Mouse (Mus musculus) NIH3T3 (cell line): Measurements from ENCODE around the gene Tmem160.

Source experiments
- DNase-seq: peaks from one replicate; pipeline ENCODE4 v3.0.0-alpha.2; 2012; ENCODE audit warnings: low read depth

Gene Tmem160

DNA sequence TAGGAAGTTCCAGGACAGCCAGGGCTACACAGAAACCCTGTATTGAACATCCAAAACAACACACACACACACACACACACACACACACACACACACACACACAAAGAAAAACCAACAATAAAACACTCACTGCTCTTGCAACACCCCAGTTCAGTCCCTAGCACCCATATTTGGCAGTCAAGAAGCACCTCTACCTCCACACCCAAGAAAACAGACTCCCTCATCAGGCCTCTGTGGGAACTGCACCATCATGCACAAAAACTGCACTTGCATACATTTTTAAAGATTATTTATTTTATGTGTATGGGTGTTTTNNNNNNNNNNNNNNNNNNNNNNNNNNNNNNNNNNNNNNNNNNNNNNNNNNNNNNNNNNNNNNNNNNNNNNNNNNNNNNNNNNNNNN is 11.3 kb upstream of the Tmem160 start:
- DNase-seq: peak; percentile 57

DNA sequence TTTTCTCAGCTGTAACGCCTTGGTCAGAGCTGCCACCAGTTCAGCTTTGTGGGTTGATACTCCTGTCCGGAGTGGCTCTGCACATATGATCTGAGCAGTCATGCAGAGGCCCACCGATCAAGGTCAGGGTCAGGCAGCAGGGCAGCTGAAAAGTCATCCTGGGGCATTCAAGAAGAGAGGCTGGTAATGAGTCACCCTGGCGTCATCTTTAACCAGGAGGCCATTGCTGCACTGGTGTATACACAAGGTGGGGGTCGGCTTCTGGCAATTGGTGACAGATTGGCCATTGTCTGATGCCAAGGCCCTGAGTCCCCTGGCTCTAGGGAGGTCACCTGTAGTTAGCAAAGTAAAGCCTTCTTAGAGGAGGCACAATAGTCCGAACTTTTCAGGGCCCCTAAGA is 923 bp upstream of the Tmem160 start:
- DNase-seq: no peak

DNA sequence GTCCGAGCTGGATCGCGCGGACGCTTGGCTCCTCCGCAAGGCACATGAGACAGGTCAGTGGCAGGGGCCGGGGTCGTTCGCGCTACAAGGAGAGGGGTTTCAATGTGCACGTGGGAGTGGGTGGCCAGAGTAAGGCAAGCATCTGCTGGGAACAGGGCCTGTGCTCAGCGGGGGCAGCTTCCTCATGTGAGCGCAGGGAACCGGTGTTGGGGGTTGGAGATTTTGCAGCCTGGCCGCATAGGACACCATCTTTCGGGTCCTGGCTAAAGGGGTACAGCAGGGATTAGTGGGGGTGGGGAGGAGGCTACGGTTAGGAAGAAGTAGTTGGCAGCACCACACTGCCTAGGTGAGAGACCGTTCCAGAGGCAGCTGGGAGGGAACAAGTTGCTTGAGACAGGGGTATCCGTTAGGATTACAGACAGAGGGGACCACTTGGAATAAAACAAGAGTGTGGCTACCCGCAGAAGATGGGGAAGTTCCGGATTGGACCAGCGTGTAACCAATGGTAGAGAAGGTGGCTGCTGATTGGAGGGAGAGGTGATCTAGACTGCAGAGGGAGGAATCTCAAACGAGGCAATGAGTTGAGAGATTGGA is 636 bp downstream of the Tmem160 start:
- DNase-seq: peak; percentile 76

DNA sequence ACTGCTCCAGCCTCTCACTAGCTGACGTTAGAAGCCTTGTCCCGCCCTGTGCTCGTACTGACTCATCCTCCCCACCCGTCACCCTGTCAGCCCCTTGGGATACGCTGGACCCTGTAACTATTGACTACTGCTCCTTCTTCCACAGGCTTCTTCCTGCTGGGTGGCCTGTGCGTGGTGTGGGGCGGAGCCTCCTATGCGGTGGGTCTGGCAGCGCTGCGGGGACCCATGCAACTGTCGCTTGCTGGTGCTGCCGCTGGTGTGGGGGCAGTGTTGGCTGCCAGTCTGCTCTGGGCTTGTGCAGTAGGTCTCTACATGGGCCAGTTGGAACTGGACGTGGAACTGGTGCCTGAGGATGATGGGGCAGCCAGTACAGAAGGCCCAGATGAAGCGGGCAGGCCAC is 2.4 kb downstream of the Tmem160 start:
- no peak for DNase-seq

DNA sequence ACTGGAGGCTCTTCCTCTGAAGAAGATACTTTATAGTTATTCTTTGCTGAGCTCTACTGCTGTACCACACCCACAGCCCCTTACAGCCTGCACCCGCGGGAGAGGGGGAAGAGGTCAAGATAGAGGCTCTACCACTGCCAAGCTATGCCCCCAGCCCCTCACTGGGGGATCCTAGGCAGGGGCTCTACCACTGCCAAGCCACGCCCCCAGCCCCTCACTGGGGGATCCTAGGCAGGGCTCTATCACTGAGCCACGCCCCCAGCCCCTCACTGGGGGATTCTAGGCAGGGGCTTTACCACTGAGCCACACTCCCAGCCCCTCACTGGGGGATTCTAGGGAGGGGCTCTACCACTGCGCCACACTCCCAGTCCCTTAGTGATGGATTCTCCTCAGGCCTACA is 3.7 kb downstream of the Tmem160 start:
- no peak for DNase-seq

DNA sequence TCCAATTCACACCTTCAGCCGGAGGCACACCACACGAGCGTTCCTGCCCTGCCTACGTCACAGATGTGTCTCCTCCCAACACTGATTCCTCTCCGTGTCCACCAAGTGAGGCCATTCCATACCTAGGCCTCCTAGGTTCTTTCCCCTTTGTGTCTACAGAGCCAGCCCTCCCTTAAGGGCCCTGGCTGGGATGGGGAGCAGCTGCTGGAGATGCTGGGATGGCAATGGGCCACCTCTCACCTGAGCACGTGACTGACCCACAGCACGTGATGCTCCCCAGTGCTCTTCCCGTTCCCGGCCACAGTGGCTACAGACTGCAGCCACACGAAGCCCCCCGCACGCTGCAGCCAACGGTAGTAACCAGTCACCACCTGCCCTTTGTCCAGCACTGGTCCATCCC is 8.0 kb downstream of the Tmem160 start:
- no peak for DNase-seq

DNA sequence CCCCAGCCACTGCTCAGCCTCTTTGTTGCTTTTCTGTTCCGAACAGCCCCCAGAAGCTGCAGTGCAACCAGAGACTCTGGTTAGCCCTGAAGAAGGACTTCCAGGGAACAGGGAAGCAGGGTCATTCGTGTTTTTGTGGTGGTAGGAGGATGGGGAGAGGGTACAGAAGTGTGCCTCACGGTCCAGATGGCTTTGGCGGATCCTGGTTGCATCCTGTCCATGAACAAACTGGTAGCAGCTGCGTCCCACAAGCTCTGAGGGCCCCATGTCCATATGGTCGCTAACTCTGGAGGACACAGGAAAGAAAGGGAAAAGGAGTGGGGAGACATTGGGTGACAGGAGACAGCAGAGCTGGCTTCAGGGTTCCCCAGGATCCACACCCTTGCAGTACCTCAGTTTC is 8.6 kb downstream of the Tmem160 start:
- DNase-seq: no peak

DNA sequence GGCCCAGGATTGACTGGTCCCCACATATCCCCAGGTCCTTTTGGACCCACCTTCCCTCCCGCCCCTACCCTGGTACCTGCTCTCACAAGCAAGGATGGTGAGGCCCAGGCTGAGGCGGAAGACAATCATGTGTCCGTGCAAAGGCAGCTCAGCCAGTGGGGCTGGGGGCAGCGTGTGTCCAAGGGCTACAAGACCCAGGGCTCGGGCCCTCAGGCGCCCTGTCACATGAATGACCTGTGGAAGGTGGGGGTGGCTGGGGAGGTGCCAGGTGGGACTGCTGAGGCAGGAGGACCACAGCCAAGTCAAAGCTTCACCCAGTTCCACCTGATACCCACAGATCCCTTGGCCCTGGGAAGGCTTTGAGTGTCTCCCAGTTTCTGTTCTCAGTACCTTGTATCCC is 9.1 kb downstream of the Tmem160 start:
- DNase-seq: no peak

DNA sequence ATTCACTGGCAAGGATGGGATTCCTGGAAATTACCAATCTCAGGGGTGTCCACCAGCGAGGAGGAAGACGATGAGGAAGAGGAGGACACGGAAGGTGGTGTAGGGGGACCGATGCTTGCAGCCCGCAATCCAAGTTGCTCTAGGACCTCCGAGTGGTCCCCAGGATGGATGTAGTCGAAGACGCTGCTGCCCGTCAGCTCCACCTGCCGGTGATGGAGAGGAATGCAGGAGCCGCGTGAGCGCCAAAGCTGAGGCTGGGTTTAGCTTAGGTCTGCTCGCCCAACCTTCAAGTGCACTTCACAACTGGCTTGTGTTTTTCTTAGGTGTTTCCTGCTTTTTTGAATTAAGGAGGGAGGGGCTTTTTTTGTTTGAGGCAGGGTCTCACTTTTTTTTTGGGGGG is 10.6 kb downstream of the Tmem160 start:
- peak; percentile 89 for DNase-seq

DNA sequence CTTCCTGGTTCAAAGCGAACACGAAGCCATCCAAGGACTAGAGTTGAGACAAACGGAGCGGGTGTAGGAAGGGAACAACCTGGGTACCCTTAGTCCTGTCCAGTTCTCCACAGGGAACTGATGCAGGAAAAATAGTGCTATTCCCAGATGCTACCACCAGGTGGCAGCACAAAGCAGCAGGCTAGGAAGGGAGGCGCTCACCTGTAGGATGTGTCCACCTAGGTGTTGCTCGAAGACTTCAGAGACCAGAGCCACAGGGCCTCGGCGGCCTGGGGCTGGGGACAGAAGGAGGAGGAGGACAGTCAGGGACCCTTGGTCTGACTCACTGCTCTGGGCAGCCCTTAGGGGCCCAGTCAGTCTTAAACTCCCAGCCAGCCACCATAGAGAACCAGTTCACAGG is 12.6 kb downstream of the Tmem160 start:
- DNase-seq: peak; percentile 82

DNA sequence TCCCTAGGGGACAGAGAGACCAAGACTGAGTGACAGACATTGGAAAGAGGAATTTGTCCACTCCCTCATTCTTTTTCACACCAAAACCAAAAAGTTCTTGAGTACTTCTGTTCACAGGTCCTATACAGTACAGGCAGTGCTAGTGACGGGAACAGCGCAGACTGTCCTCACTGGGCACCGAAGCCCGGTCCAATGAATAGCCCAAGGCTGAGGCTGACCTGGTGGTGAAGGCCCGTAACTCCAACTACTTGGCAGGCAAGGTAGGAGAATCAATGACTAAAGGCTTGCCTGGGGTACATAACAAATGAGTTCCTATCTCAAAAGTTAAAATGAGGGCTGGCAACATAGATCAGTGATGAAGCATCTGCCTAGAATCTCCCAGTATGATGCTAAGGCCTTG is 13.0 kb downstream of the Tmem160 start:
- DNase-seq: no peak

DNA sequence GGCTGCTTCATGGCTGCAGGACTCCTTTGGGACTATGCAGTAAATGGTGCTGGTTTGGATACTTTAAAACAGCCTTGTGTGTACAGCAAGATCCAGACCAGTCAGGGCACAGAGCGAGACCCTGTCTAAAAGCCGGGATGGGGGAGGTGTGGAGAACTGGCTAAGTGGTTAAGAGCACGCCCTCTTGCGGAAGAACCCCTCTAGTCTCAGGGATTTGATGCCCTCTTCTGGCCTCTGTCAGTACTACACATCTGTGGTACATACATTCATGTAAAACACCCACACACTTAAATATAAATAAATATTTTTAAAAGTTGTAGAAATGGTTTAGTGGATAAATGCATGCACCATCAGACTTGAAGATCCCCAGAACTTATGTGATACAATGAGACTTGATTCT is 14.0 kb downstream of the Tmem160 start:
- DNase-seq: peak; percentile 54

DNA sequence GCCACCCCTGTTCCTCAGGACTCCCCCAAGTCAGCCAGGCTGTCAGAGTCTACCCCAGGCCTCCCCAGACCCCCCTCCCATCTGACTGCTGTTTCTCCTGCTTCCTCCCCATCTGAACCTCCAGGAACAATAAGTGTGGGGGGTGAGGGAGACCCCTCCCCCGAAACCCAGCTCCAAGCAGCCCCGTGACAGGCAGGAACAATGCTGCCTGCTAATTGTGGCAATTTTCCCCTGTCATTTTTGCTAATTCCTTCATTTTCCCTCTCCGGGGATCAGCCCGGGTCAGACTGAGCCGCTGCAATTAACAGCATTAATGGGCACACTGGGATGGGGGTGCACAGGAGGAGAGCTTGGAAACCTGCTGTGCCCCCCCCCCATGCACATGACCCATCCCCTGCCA is 15.5 kb downstream of the Tmem160 start:
- DNase-seq: no peak

DNA sequence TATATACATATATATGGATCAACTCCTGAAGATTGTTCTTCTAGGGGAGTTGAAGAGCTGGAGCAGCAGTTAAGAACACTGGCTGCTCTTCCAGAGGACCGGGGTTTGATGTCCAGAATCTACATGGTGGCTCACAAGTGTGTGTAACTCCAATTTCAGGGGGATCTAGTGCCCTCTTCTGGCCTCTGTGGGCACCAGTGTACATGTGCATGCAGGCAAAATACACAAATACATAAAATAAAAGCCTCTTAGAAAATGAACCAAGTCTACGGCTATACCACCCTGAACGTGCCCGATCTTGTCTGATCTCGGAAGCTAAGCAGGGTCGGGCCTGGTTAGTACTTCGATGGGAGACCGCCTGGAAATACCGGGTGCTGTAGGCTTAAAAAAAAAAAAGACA is 19.0 kb downstream of the Tmem160 start:
- peak; percentile 61 for DNase-seq

DNA sequence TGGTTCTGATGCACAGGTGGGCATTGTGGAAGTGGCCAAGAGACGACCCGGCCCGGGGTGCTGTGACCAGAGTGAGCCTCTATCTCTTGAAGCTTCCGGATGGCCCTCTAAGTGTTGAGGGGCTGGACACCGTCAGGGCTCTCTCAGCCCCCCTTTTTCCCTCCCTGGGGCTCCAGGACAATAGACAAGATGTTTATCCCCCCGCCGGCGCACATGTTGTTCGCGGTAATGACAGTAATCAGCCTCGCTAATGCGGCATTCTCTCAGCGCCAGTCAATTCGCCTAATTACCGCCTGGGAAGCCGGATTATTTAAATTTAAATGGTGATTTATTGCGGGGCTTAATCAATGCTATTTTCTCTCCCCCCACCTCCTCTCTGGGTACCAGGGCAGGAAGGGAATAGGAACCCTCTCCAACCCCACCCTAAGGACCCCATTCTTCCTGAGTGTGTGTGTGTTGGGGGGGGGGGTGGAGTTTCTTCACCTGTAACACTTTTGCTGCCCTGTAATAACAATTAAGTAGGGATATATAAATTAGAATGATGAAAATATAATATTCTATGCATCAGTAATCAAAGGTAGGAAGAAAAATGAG is 19.6 kb downstream of the Tmem160 start:
- DNase-seq: no peak

DNA sequence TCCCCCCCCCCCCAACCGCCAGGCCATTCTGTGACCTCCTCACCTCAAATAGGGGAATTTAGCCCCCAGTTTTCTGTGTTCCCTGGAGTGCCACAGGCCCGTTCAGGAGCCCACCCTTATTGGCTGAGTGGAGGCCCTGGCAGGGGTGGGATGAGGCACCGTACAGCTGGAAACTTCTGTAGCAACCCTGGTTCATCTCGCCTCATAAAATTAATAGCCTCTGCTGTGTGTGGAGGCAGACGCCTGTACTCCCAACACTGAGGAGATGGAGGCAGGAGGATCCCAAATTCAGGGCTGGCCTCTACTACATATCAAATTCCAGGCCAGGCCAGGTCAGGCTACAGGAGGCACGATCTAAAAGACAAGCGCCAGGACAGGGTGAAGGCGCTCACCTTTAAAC is 21.3 kb downstream of the Tmem160 start:
- DNase-seq: no peak

DNA sequence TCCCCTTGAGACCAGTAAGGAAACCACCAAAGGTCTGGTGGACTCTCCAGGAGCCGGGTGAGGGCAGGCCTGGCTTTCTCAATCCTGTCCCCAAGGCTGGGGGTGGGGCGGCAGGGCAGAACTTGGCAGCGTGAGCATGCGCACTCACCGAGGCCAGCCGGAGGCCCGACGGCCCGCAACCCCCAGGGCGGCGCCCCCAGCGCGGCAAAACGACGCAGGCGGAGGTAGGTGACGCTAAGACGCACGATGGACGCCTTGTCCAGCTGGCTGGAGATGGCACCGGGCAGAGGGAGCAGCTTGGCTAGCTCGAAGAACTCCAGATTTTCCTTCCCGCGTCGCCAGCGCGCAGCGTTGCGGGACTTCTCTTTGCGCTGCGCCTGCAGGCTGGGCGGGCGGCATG is 21.9 kb downstream of the Tmem160 start:
- DNase-seq: no peak

DNA sequence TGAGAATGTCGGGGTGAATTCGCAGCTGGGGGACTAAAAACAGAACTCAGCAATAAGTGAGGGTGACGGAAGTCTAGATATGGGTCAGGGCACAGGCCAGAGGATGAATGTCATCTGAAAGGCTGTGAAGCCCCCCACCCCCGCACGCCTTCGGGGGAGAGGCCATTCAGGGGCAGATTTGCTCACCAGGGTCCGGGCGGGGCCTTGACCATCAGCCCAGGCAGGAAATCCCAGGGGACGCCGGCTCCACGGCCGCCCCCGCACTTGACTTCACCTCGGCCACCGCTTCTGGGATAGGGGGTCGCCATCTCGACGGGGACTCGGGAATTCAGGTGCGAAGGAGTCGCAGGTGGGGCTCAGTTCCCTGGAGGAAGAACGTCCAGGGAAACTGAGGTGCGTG is 22.7 kb downstream of the Tmem160 start:
- no peak for DNase-seq

DNA sequence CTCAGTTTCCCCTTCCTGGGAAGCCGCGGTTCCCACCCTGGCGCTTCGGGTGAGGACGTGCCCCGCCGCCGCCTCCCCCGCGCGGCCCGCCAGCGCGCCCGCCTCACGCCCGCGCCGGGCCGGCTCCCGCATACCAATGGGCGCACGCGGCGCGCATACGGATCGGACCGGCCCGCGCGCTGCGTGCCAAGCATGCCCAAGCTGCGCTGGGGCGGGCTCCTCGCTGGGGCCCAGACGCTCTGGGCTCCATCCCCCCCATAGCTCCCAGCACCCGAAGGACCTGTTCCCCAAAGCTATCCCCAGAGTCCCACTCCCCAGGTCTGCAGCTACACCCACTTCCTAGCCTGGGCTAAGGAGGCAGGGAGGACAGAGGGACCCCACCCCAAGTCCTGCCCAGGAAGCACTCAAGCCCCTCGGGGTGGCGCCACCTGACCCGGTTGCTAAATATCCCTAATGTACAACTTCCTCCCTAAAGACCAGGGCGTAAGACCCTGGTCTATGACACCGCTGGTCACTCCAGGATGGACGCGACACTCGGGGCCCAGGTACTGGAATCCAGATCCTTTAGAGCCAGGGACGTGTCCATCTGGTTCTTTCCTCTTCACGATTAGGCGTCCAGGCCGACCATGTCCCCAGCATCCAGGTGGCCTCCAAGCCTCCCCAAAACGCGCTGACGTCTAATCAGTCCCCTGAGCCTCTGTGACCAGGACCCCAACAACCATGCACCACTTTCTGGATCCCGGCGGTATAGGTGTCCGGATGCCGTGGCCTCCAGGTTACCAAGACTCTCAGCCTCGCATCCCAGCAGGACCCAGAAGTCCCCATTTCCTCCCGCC is 23.4 kb downstream of the Tmem160 start:
- DNase-seq: no peak

DNA sequence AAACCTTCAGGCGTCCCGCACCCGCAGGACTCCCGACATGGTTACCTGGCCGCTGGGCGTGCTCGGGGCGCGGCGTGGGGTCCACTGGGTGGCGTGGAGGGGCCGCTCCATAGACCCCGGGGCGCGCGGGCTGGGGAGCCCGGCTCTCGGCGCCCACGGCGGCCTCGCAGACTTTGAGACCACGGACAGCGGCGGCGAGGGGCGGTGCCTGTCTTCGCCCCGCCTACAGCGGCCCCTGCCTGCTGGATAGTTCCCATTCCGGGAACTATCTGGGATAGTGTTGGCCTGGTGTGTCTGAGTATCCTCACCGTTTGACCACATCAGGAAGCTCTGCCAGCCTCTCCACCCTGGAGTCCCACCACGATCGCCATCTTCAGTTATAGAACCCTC is 24.0 kb downstream of the Tmem160 start:
- DNase-seq: no peak

DNA sequence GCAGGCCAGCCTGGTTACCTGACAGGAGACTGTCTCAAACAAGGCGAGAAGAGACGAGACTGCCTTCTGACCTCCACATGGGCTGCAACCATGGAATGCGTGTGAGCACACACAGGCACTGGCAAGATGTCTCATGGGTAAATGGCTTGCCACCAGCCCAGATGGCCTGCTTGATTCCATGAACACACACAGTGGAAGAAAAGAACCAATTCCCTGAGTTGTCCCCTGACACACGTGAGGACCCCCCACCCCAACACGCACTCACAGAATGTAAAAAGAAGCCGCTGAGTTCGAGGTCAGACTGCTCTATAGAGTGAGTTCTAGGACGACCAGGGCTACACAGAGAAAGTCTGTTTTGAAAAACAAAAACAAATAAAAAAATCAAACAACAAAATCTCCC is 25.0 kb downstream of the Tmem160 start, which contains the start of gene Npas1:
TSS of gene Npas1 (minus strand) at position 101 of the 400 bp plus-strand sequence.
- no peak for DNase-seq

DNA sequence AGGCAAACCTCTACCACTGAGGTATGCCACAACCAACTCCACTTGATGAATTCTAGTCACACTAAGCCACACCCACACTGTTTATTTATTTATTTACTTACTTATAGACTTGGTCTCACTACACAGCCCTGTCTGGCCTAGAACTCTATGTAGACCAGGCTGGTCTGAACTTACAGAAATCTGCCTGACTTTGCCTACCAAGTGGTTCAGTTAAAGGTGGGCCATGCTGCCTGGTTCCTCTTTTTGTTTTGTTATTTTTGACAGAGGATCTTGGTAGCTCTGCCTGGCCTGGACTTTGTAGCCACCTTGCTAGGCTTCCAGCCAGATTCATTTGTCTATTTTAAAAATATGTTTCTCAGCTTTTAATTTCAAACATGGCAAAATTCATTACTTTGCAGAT is 36.2 kb downstream of the Tmem160 start:
- DNase-seq: no peak

DNA sequence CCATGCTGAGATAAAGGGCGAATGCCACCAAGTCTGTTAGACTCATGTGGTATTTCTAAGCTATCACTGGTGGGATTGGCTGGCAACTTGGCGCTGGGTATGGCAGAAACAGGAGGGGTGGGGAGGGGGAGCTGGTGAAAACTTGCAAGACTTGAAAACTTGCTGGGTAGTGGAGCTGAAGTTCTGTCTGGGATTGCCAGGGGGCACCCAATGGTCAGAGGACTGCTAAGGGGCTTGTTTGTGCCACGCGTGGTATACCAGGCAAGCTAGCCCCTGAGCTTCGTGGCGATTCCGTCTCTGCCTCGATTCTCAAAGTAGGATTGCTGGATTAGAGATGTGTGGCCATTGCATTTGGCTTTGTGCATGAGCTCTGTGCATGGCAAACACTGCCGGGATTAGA is 37.4 kb downstream of the Tmem160 start:
- DNase-seq: no peak

DNA sequence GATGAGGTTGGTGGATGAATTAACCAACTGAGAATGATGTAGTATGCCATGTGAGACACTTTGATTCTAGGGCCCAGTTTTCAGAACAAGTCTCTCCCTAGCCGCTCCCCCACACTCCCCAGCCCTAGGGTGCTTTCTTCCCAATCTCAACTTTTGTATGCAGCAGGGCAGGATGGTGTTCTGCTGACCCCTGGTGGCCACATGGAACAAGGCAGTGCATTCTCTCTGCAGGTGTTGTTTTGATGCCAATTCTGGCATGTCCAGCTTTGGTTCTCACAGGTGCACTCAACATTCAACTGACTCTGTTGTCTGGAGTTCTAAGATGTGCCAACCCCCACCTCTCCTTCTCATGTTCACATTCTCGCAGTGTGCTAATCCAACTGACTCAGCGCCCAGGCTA is 39.2 kb downstream of the Tmem160 start:
- DNase-seq: peak; percentile 82
